Mouse (Mus musculus) heart, adult 2 months (tissue): ENCODE measurements around the gene Efna5. TPM values are rescaled to one million over a fixed set of nuclear protein-coding genes. Genes with fewer than 3 reads are reported as not detected.

Experiments used
- DNase-seq, 2 experiments: peaks; one replicate each; pipeline ENCODE4 v3.0.0; 2021
- H3K27ac ChIP-seq: fragments of 200-600 bp; 2 replicates; pipeline ENCODE4 v1.8.1; 2022
- H3K27me3 ChIP-seq: fragments of 200-500 bp; 2 replicates; pipeline ENCODE4 v1.6.1; 2012; ENCODE audit warnings: mild to moderate bottlenecking, low read length, inconsistent platforms, mixed read lengths; ENCODE audit not compliant: control insufficient read depth, insufficient read depth
- H3K36me3 ChIP-seq: fragments of 200-500 bp; 2 replicates; pipeline ENCODE4 v1.6.1; 2012; ENCODE audit warnings: low read length, inconsistent platforms; ENCODE audit not compliant: control insufficient read depth, insufficient read depth
- H3K4me1 ChIP-seq: fragments of 200-500 bp; 2 replicates; pipeline ENCODE4 v1.6.1; 2011; ENCODE audit warnings: low read length; ENCODE audit not compliant: control insufficient read depth, insufficient read depth
- H3K4me3 ChIP-seq: fragments of 200-600 bp; 2 replicates; pipeline ENCODE4 v1.8.1; 2022
- H3K79me2 ChIP-seq: fragments of 200-500 bp; replicated peaks from 2 replicates; pipeline ENCODE4 v1.6.1; 2012; ENCODE audit warnings: mild to moderate bottlenecking, inconsistent platforms, low read length, moderate library complexity, mixed read lengths; ENCODE audit not compliant: control insufficient read depth, insufficient read depth
- H3K9ac ChIP-seq: fragments of 200-500 bp; 2 replicates; pipeline ENCODE4 v1.6.1; 2012; ENCODE audit warnings: low read depth, mild to moderate bottlenecking, control low read depth, inconsistent platforms, low read length, mixed read lengths
- CTCF ChIP-seq: fragments of 200-600 bp; IDR thresholded peaks from 2 replicates; pipeline ENCODE4 v1.8.1; 2022; ENCODE audit warnings: antibody characterized with exemption, mild to moderate bottlenecking, moderate library complexity
- EP300 ChIP-seq: fragments of 200-500 bp; IDR thresholded peaks from 2 replicates; pipeline ENCODE4 v1.6.1; 2011; ENCODE audit warnings: low read depth, low read length, control low read depth; ENCODE audit not compliant: insufficient read depth
- POLR2A ChIP-seq: fragments of 200-500 bp; IDR thresholded peaks from 2 replicates; pipeline ENCODE4 v1.6.1; 2011; ENCODE audit warnings: mild to moderate bottlenecking, low read depth, low read length, control low read depth; ENCODE audit not compliant: insufficient read depth
- WGBS: fragments of 180-500 bp; shearing (Covaris S2); methylation state at CpG from one replicate; pipeline ENCODE4 v1.1.7; 2018; 5-methylcytosine and 5-hydroxymethylcytosine counted together
- intact Hi-C: fragments of 180-260 bp; cut with DNase I; formaldehyde crosslinking; loops from one replicate; pipeline ENCODE4 v1.15.1; 2025
- polyA plus RNA-seq: library from polyadenylated mRNA; depleted of rRNA; stranded (reverse); fragments of >200 nt; gene quantifications from 2 replicates; pipeline ENCODE4 v1.2.3, GENCODE M21; 2012
- total RNA-seq, 2 experiments: library from RNA; stranded (reverse); gene quantifications; 2 replicates each; pipeline ENCODE4 v1.2.3; 2021

Efna5 gene
- total and polyA plus RNA-seq, 3 experiments: 3.9 to 24.0 (median 17.5) TPM

DNA sequence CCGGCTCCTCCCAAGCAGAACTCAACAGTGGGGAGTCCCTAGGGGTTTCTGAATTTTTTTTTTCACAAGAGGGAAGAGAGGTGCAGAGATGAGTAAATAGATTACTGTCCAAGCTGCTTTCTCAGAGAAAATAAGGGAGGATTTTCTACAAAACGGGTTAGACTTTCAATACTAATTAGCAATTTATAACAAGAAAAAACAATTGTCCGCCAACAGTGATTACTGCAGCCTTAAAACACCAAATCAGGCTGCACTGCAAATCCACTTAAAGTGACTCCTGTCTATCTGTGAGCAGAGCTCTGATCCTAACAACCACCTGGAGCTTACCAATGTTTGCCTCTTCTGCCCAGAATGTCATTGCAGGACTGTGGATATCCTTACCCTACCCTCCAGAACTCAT is 18.1 kb downstream of the Efna5 start:
- DNase-seq: no peak
- intact Hi-C loops: no loop called here
- TF ChIP-seq EP300: no peak
- TF ChIP-seq CTCF: no peak
- no peak for TF ChIP-seq POLR2A
- Histone ChIP-seq H3K27me3 (no peaks in the 10 kb centered on the region), H3K27ac (no peak overlapping the region), H3K4me1 (peaks cover 3% of the 10 kb centered on the region), H3K36me3 (no peaks in the 10 kb centered on the region), H3K9ac (no peak overlapping the region), H3K79me2 (peaks cover 2% of the 10 kb centered on the region; the same call in 1 of the 2 replicates), H3K4me3 (no peak overlapping the region)
- WGBS: 70% methylated on average over 3 of the region's 3 CpGs

DNA sequence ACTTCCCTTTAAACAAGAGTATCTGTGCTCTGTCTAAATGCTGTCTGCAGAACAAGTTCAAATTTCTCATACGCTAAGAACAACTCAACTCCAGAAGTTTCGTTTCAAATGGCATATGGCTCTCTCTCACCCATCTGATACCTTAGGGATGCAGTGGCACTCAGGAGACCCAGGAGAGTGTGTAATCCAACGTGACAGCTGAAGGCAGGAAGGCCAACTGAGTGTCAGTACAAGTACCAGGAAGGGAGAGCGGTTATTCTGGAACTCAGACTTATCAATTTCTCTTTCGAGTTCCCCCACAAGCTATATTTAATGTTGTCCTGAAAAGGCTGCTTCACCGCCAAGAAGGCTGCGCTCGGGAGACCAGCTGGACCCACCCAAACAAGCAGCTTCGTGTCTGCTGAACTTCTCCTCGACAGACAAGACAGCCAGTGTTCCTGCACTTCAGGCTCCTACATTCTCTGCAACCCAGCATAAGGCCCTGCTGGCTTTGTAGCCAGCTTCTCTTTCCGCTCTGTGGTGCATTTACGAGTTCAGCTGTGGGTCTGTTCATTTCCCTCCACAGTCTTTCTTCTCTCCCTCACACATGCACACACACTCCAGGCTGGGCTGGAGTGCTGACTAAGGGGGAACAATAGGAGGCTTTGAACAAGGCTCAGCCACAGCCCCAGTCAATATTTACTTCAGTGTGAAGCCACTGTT is 18.7 kb downstream of the Efna5 start:
- H3K27me3 ChIP-seq: no peaks in the 10 kb centered on the region
- peak; percentile 16 to 37 for DNase-seq
- 15% methylated on average over 12 of the region's 12 CpGs for WGBS
- H3K4me3 ChIP-seq: no peak overlapping the region
- H3K9ac ChIP-seq: no peak overlapping the region
- H3K79me2 ChIP-seq: peaks cover 2% of the 10 kb centered on the region; the same call in 1 of the 2 replicates
- TF ChIP-seq POLR2A: no peak
- no peak for TF ChIP-seq CTCF
- no peak for TF ChIP-seq EP300
- intact Hi-C loops: no loop called here
- peaks cover 3% of the 10 kb centered on the region for H3K4me1 ChIP-seq
- no peaks in the 10 kb centered on the region for H3K36me3 ChIP-seq
- H3K27ac ChIP-seq: no peak overlapping the region

DNA sequence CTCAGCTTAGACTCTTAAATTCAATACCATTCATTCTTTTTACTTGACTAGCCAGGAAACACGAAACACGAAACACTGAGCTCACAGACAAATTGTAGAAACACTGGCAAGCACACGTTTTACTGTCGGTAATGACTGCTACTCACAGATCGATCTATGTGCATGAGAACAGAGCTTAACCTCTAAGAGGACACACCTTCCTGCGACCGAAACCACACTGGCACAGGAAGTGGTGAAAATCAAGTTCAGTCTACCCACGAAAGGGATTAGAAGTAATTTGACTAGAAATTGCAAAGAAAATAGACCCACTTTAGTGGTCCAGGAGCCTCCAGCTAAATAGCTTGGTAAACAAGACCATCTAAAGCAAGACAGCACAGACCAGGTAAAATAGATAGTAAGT is 23.8 kb downstream of the Efna5 start:
- Histone ChIP-seq H3K79me2 (peaks cover 2% of the 10 kb centered on the region; the same call in 1 of the 2 replicates), H3K4me1 (0 out of 2 replicates have a peak, but pooled peaks cover under 1% of the 10 kb centered on the region), H3K27me3 (no peaks in the 10 kb centered on the region), H3K27ac (no peak overlapping the region), H3K4me3 (no peak overlapping the region), H3K36me3 (no peaks in the 10 kb centered on the region), H3K9ac (no peak overlapping the region)
- WGBS: 70% methylated on average over 8 of the region's 8 CpGs
- TF ChIP-seq EP300 (no peak), CTCF (no peak), POLR2A (no peak)
- intact Hi-C loops: no loop called here
- no peak for DNase-seq

DNA sequence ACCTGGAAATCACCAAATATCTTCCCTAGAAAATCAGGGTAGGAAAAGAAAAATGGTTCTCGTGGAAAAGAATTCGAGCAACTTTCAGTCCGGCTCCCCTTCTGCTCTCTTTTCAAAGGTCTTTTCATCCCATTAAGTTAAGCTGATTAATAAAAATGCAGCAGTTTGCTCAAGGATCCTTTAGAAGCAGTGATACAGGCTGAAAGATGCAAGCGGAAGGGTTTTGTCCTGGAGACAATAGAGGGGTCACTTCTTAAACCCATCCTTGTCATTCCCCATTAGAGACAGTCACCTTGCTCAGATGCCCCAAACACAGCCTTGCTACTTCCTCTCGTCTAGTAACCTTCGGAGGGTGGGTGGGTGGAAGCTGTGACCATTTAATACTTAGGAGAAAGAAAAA is 27.4 kb downstream of the Efna5 start:
- no peak overlapping the region for H3K27ac ChIP-seq
- intact Hi-C loops: no loop called here
- H3K36me3 ChIP-seq: no peaks in the 10 kb centered on the region
- no peak for TF ChIP-seq EP300
- no peak for TF ChIP-seq CTCF
- no peak overlapping the region for H3K9ac ChIP-seq
- H3K4me3 ChIP-seq: no peak overlapping the region
- no peaks in the 10 kb centered on the region for H3K79me2 ChIP-seq
- 54% methylated on average over 6 of the region's 6 CpGs for WGBS
- no peaks in the 10 kb centered on the region for H3K27me3 ChIP-seq
- peaks cover 2% of the 10 kb centered on the region for H3K4me1 ChIP-seq
- no peak for DNase-seq

DNA sequence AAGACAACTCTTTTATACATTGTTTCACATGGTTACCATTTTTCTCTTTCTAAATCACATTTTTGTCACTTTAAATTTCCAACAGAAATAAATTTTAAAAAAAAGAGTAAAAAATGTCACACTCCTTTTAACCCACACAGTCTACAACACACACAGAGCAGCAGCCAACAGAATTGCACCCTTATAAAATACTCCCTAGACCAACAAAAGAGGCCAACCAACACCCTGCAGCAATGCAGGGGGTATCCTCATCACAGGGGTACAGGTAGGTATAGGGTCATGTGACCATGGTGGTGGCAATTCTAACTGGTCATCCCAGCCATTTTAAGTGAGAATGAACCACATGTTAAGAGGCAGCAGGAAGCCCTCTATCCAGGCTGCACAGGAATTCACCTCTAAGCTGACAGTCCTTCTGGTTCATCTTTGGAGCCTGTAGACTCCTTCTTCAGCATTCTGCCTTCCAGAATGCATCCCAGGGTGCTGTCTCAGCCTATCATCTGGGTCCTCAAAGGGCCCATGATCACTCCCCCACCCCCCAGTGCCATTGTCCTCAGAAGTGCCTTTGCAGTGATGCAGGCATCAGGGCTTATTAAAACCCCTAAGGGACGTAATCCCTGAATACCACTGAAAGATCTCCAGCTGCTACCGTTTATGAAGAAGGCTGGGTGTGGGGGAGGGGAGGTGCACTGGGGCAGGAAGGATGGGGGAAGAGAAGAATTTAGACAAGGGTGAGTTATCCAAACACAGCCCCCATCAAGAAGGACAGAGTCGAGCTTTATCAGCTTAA is 28.1 kb downstream of the Efna5 start:
- Histone ChIP-seq H3K4me1 (peaks cover 2% of the 10 kb centered on the region), H3K27ac (no peak overlapping the region), H3K79me2 (no peaks in the 10 kb centered on the region), H3K27me3 (no peaks in the 10 kb centered on the region), H3K36me3 (no peaks in the 10 kb centered on the region), H3K9ac (no peak overlapping the region), H3K4me3 (no peak overlapping the region)
- no peak for DNase-seq
- intact Hi-C loops: no loop called here
- WGBS: 21% methylated on average over 3 of the region's 3 CpGs
- TF ChIP-seq POLR2A (no peak), CTCF (no peak)

DNA sequence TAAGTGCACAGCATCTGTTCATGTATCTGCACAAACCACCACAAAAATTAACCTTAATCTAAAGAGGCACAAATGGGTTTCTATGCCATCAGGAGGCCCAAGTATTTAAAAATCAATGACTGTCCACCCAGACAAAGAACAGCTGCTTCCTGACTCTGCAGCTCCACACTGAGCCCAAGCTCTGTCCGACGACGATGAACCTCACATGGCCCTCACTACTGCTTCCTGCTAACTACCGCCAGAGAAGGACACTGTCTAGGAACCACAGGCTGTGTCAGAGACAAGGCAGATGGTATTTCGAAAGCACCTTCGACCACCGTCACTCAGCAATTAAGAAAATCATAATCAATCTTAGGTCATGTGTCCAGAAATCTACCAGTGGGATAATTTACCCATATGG is 29.8 kb downstream of the Efna5 start:
- H3K36me3 ChIP-seq: no peaks in the 10 kb centered on the region
- H3K27me3 ChIP-seq: no peaks in the 10 kb centered on the region
- no peak for TF ChIP-seq EP300
- TF ChIP-seq CTCF: no peak
- TF ChIP-seq POLR2A: no peak
- intact Hi-C loops: no loop called here
- WGBS: 37% methylated on average over 7 of the region's 7 CpGs
- H3K9ac ChIP-seq: no peak overlapping the region
- DNase-seq: no peak
- peaks cover 2% of the 10 kb centered on the region for H3K4me1 ChIP-seq
- no peaks in the 10 kb centered on the region for H3K79me2 ChIP-seq
- H3K4me3 ChIP-seq: no peak overlapping the region
- H3K27ac ChIP-seq: no peak overlapping the region
